Mouse (Mus musculus): Measurements from ENCODE around the gene Vgf. TPM values are rescaled to one million over a fixed set of nuclear protein-coding genes. Genes with fewer than 3 reads are reported as not detected.

The Vgf gene
- total RNA-seq, 2 experiments from 2014 or later: 433 to 446 TPM

GRCm38 (mm10) chr5:137031076-137032032, 5.2 kb downstream of the Vgf start:
- DNase-seq (ENCODE audit: extremely low spot score in 1 of 2, low spot score in 2 of 2): peak in 1 of 2 experiments; percentile 42
- H3K27ac ChIP-seq: peak overlapping the region; percentile 93
- no peak for TF ChIP-seq CTCF (IDR thresholded peaks at IDR 0.05)
- intact Hi-C loops (cut with DNase I): loop anchor here (1.0 to 5.0 kb wide), 3 partner anchors 72 to 276 kb away; partner anchors contain the start of gene Srrt
- peak overlapping the region; percentile 65 for H3K4me3 ChIP-seq

- intact Hi-C loops (cut with DNase I): loop anchor here (1.0 to 5.0 kb wide), 2 partner anchors 71 to 275 kb away; partner anchors contain the start of gene Srrt
- Histone ChIP-seq H3K4me3 (peak overlapping the region; percentile 65), H3K27ac (peak overlapping the region; percentile 93)
- peak; percentile 4 for TF ChIP-seq CTCF (IDR thresholded peaks at IDR 0.05)
- peak; percentile 71 for DNase-seq (ENCODE audit: extremely low spot score in 1 of 2, low spot score in 2 of 2)
These were observed 5.8 kb downstream of the Vgf start for GRCm38 (mm10) chr5:137032033-137032421.

DNA sequence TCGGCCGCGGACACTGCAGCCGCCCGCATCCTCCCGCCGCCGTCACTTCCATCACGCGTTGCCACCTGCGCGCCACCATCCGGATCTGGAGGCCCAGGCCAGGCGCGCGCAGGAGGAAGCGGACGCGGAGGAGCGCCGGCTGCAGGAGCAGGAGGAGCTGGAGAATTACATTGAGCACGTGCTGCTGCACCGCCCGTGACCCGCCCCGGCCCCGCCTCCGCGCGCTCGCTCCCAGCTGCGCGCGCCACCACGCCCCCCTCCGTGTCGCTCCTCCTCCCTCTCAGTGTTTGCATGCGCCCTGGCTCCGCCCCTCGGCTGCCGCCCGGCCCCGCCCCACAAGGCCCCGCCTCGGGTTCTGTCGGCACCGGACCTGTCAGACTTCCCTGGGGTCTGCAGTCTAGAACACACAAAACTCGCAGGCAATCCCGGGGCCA, 6.5 kb downstream of the Vgf start:
- peak; percentile 88 to 90 for DNase-seq (ENCODE audit: extremely low spot score in 1 of 2, low spot score in 2 of 2)
- no peak; the same call in 1 of the 2 replicates for TF ChIP-seq CTCF (IDR thresholded peaks at IDR 0.05)
- Histone ChIP-seq H3K4me3 (peak overlapping the region; percentile 65), H3K27ac (peak overlapping the region; percentile 93)
- intact Hi-C loops (cut with DNase I): loop anchor here (1.0 to 5.0 kb wide), 2 partner anchors 71 to 275 kb away; partner anchors contain the start of gene Srrt

DNA sequence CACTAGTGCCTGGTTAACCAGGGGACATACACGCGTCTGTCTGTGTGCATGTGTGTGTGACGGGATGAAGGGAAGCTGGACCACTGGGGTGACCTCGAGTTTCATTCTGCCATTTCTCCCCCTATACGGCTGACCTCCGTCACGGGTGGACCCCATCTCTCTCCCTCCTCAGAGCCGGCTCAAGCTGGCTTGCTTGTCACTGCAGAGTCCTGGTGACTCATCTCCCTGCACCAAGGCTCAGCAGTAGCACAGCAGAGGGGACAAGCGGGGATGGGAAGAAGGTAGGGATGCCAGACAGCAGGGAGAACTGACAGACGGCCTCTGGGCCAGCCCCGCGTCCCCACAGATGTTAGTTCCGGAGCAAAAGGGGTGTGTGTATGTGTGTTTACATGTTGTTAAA, 10.0 kb downstream of the Vgf start:
- no peak for TF ChIP-seq CTCF (IDR thresholded peaks at IDR 0.05)
- intact Hi-C loops (cut with DNase I): no loop called here
- peak in 1 of 2 experiments; percentile 45 for DNase-seq (ENCODE audit: extremely low spot score in 1 of 2, low spot score in 2 of 2)
- H3K4me3 ChIP-seq: no peak overlapping the region
- H3K27ac ChIP-seq: peak overlapping the region; percentile 50

- TF ChIP-seq CTCF (IDR thresholded peaks at IDR 0.05): no peak
- no peak for DNase-seq (ENCODE audit: extremely low spot score in 1 of 2, low spot score in 2 of 2)
- intact Hi-C loops (cut with DNase I): no loop called here
- no peak overlapping the region for H3K4me3 ChIP-seq
- H3K27ac ChIP-seq: no peak overlapping the region
These were observed 13.3 kb downstream of the Vgf start for GRCm38 (mm10) chr5:137039453-137039852.

- Histone ChIP-seq H3K4me3 (no peak overlapping the region), H3K27ac (no peak overlapping the region)
- intact Hi-C loops (cut with DNase I): no loop called here
- no peak for DNase-seq (ENCODE audit: extremely low spot score in 1 of 2, low spot score in 2 of 2)
- TF ChIP-seq CTCF (IDR thresholded peaks at IDR 0.05): no peak
These were observed 15.2 kb downstream of the Vgf start for GRCm38 (mm10) chr5:137041442-137041841.

DNA sequence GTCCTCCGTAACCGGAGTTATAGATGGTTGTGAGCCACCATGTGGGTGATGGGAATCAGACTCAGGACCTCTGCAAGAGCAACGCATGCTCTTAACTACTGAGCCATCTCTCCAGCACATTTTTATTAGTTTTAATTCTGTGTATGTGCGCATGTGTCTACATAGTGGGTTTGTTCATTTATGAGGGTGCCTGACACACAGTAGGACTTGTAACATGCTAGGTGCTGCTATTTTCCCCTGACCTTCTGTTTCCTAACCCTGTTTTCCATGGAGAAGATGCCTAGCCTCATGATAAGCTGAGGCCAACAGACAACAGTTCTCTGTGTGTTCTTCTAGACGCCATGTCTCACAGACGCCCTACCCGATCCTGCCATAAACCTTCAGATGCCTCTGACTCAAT, 17.8 kb downstream of the Vgf start:
- no peak overlapping the region for H3K27ac ChIP-seq
- intact Hi-C loops (cut with DNase I): no loop called here

GRCm38 (mm10) chr5:137045402-137046323, 19.5 kb downstream of the Vgf start, which contains the start of gene Ap1s1:
Ap1s1 (minus strand) TSS chr5:137046135.
- intact Hi-C loops (cut with DNase I): no loop called here
- Histone ChIP-seq H3K4me3 (peak within 1 kb of the TSS; percentile 69), H3K27ac (peak within 1 kb of the TSS; percentile 85)
- DNase-seq (ENCODE audit: extremely low spot score in 1 of 2, low spot score in 2 of 2): peak; percentile 98 to 99
- no peak for TF ChIP-seq CTCF (IDR thresholded peaks at IDR 0.05)

More for the DNA sequence above, 17.8 kb downstream of the Vgf start:
- no peak overlapping the region for H3K4me3 ChIP-seq
- no peak for TF ChIP-seq CTCF (IDR thresholded peaks at IDR 0.05)
- DNase-seq (ENCODE audit: extremely low spot score in 1 of 2, low spot score in 2 of 2): no peak

GRCm38 (mm10) chr5:137046324-137046718, 20.1 kb downstream of the Vgf start:
- DNase-seq (ENCODE audit: extremely low spot score in 1 of 2, low spot score in 2 of 2): no peak
- TF ChIP-seq CTCF (IDR thresholded peaks at IDR 0.05): no peak
- peak overlapping the region; percentile 81 for H3K27ac ChIP-seq
- peak overlapping the region; percentile 69 for H3K4me3 ChIP-seq
- intact Hi-C loops (cut with DNase I): no loop called here

DNA sequence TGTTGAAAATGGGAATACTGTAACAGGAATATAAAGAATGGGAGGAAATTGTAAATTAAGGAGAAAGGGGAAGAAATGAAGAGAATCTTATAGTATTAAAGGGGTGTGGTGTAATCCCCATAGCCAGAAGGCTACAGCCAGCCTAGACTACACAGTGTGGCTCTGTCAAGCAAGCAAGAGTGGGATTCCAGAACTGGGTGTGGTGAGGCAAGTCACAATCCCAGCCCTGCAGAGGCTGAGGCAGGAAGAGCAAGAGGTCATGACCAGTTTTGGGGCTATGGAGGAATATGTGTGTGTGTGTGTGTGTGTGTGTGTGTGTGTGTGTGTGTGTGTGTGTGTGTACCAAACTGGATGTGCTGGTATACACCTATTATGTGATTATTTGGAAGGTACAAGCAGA, 20.8 kb downstream of the Vgf start:
- no peak for TF ChIP-seq CTCF (IDR thresholded peaks at IDR 0.05)
- Histone ChIP-seq H3K27ac (no peak overlapping the region), H3K4me3 (no peak overlapping the region)
- intact Hi-C loops (cut with DNase I): no loop called here
- no peak for DNase-seq (ENCODE audit: extremely low spot score in 1 of 2, low spot score in 2 of 2)

DNA sequence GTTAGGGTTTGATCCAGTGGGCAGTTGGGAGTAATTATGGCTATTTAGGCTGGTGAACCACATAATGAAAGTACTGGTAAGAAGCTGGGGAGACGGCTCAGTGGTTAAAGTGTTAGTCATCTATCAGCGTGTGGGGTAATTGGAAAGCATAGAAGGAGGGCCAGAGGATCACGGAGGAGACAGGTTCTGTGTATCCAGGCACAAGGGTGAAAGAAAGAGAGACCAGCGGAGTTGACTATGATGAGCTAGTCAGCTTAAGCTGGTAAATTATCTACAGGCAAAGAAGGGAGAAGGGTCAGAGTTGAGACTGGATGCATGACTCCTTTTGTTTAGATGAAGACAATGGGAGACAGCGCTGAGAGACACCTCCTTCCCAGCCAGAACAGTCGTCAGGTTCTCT, 24.9 kb downstream of the Vgf start:
- DNase-seq (ENCODE audit: extremely low spot score in 1 of 2, low spot score in 2 of 2): no peak
- no peak overlapping the region for H3K4me3 ChIP-seq
- intact Hi-C loops (cut with DNase I): no loop called here
- no peak for TF ChIP-seq CTCF (IDR thresholded peaks at IDR 0.05)
- H3K27ac ChIP-seq: peak overlapping the region; percentile 1; the same call in 1 of the 2 replicates
